21 mouse cellular contexts compared by ENCODE assay signal in genomic region chr13:24198396-24198924, GRCm38 (mm10).
DNase-seq lines count a peak whose midpoint lies in the region; ATAC-seq and TF ChIP-seq lines count a peak whose summit lies in the region.
"Had no signal": no experiment of that assay in that cellular context is flagged by ENCODE, and none has a peak within 500 bp of the region (broad histone marks: within the 10 kb centered on the region; RNA-seq: fewer than 3 reads in every experiment).

No protein-coding gene starts in this region.

- TF ChIP-seq CTCF in kidney, postnatal 0 days (IDR thresholded peaks at IDR 0.05; ENCODE audit: low read depth), result no peak
- no peak for TF ChIP-seq CTCF in lung, postnatal 0 days (IDR thresholded peaks at IDR 0.05)

- no peaks in the 10 kb centered on the region for H3K36me3 ChIP-seq in kidney, postnatal 0 days (ENCODE audit: insufficient read depth, low read length)
- no peaks in the 10 kb centered on the region for H3K36me3 ChIP-seq in lung, postnatal 0 days (ENCODE audit: insufficient read depth, low read length)
- H3K36me3 ChIP-seq: embryonic facial prominence, embryonic 13.5 days; forebrain, embryonic 12.5 days; heart, embryonic 12.5 days; hindbrain, embryonic 10.5 days; hindbrain, embryonic 15.5 days had no signal

- H3K27me3 ChIP-seq in kidney, postnatal 0 days (ENCODE audit: insufficient read depth, low read length), result no peaks in the 10 kb centered on the region
- no peaks in the 10 kb centered on the region for H3K27me3 ChIP-seq in lung, postnatal 0 days (replicated peaks; ENCODE audit: insufficient read depth, low read length)
- H3K27me3 ChIP-seq: CH12.LX; embryonic facial prominence, embryonic 13.5 days; forebrain, embryonic 12.5 days; heart, embryonic 12.5 days; hindbrain, embryonic 15.5 days; Patski had no signal

- H3K4me3 ChIP-seq in kidney, postnatal 0 days (replicated peaks; ENCODE audit: low read depth, low read length), result no peak overlapping the region
- H3K4me3 ChIP-seq in lung, postnatal 0 days (ENCODE audit: low read depth, low read length), result no peak overlapping the region
- H3K4me3 ChIP-seq: embryonic facial prominence, embryonic 13.5 days; forebrain, embryonic 12.5 days; heart, embryonic 12.5 days; hindbrain, embryonic 10.5 days; hindbrain, embryonic 15.5 days had no signal

- 75% methylated on average over 2 of the region's 2 CpGs for WGBS in kidney, postnatal 0 days
- whole genome bisulfite sequencing in lung, postnatal 0 days, result 75% methylated on average over 2 of the region's 2 CpGs

- peaks cover 15% of the 10 kb centered on the region; the same call in 1 of the 2 replicates for H3K4me1 ChIP-seq in kidney, postnatal 0 days (replicated peaks; ENCODE audit: insufficient read depth, low read length)
- peaks cover 6% of the 10 kb centered on the region; the same call in 1 of the 2 replicates for H3K4me1 ChIP-seq in lung, postnatal 0 days (ENCODE audit: insufficient read depth, low read depth, low read length)

- no peak overlapping the region for H3K4me2 ChIP-seq in kidney, postnatal 0 days (ENCODE audit: low read length)
- H3K4me2 ChIP-seq in lung, postnatal 0 days (replicated peaks; ENCODE audit: low read depth, low read length), result no peak overlapping the region
- H3K4me2 ChIP-seq: embryonic facial prominence, embryonic 13.5 days; forebrain, embryonic 12.5 days; heart, embryonic 12.5 days; hindbrain, embryonic 15.5 days had no signal

- H3K9me3 ChIP-seq in kidney, postnatal 0 days (replicated peaks; ENCODE audit: low read length), result no peaks in the 10 kb centered on the region
- no peaks in the 10 kb centered on the region for H3K9me3 ChIP-seq in lung, postnatal 0 days (ENCODE audit: low read length)
- H3K9me3 ChIP-seq: hindbrain, embryonic 15.5 days had no signal

- no peak overlapping the region for H3K9ac ChIP-seq in kidney, postnatal 0 days (ENCODE audit: low read depth, low read length)
- no peak overlapping the region for H3K9ac ChIP-seq in lung, postnatal 0 days (replicated peaks; ENCODE audit: low read depth)
- H3K9ac ChIP-seq: embryonic facial prominence, embryonic 13.5 days; forebrain, embryonic 12.5 days; heart, embryonic 12.5 days; hindbrain, embryonic 15.5 days had no signal

- ATAC-seq in kidney, postnatal 0 days (replicated peaks; ENCODE audit: low FRiP score, low read depth), result 0 out of 2 replicates have a peak, but pooled peaks have one; percentile 57
- peak; percentile 27 for ATAC-seq in lung, postnatal 0 days
- 0 out of 2 replicates have a peak, but pooled peaks have one; percentile 29 for ATAC-seq in megakaryocyte progenitor cell, adult 5-6 weeks (replicated peaks; ENCODE audit: poor library complexity)
- ATAC-seq: forebrain, embryonic 16.5 days; Patski had no signal

- DNase-seq in kidney, postnatal 0 days (ENCODE audit: low spot score), result no peak
- DNase-seq in kidney, adult 8-10 months, result no peak
- no peak for DNase-seq in lung, postnatal 0 days (ENCODE audit: low spot score)
- DNase-seq in lung, postnatal 25 days (ENCODE audit: low spot score), result no peak
- DNase-seq in 416B (ENCODE audit: low read depth), result peak; percentile 76
- no peak for DNase-seq in adipocyte (ENCODE audit: low spot score)
- DNase-seq: adrenal gland, adult 8-10 months; adrenal gland, postnatal 36 days; cerebellum, adult 11 months; cerebellum, adult 9-10 months; cerebellum, postnatal 25 days; gastrocnemius, postnatal 10 days had no signal

- no peak overlapping the region for H3K27ac ChIP-seq in kidney, postnatal 0 days
- H3K27ac ChIP-seq in lung, postnatal 0 days (ENCODE audit: low read length), result no peak overlapping the region
- H3K27ac ChIP-seq: embryonic facial prominence, embryonic 13.5 days; forebrain, embryonic 12.5 days; hindbrain, embryonic 10.5 days; hindbrain, embryonic 15.5 days had no signal

- no peak for TF ChIP-seq EP300 in lung, postnatal 0 days (IDR thresholded peaks at IDR 0.05)
